Mouse (Mus musculus) liver, embryonic 15.5 days (tissue): Measurements from ENCODE around the gene Tmed4. TPM values are rescaled to one million over a fixed set of nuclear protein-coding genes. Genes with fewer than 3 reads are reported as not detected.

ENCODE experiments used
- ATAC-seq: fragments of 200-750 bp; cut with Nextera tagmentation; 2 replicates; pipeline ENCODE4 v1.8.0; 2017; ENCODE audit warnings: moderate number of reproducible peaks, mild to moderate bottlenecking, moderate library complexity; ENCODE audit not compliant: insufficient read depth
- H3K27ac ChIP-seq: fragments of 300-500 bp; sonication (generic); replicated peaks from 2 replicates; pipeline ENCODE4 v1.5.1; 2015; ENCODE audit warnings: mild to moderate bottlenecking, inconsistent platforms
- H3K27me3 ChIP-seq: fragments of 300-500 bp; sonication (generic); 2 replicates; pipeline ENCODE4 v1.6.1; 2015; ENCODE audit warnings: mild to moderate bottlenecking, inconsistent platforms
- H3K36me3 ChIP-seq: fragments of 300-500 bp; sonication (generic); replicated peaks from 2 replicates; pipeline ENCODE4 v1.6.1; 2015; ENCODE audit warnings: moderate library complexity, mild to moderate bottlenecking, inconsistent platforms
- H3K4me1 ChIP-seq: fragments of 300-500 bp; sonication (generic); replicated peaks from 2 replicates; pipeline ENCODE4 v1.6.1; 2015; ENCODE audit warnings: inconsistent platforms
- H3K4me2 ChIP-seq: fragments of 300-500 bp; sonication (generic); 2 replicates; pipeline ENCODE4 v1.6.1; 2015; ENCODE audit warnings: moderate library complexity, mild to moderate bottlenecking, inconsistent platforms
- H3K4me3 ChIP-seq: fragments of 300-500 bp; sonication (generic); replicated peaks from 2 replicates; pipeline ENCODE4 v1.5.1; 2015; ENCODE audit warnings: mild to moderate bottlenecking, inconsistent platforms
- H3K9ac ChIP-seq: fragments of 300-500 bp; sonication (generic); 2 replicates; pipeline ENCODE4 v1.6.1; 2015; ENCODE audit warnings: moderate library complexity, mild to moderate bottlenecking, inconsistent platforms
- H3K9me3 ChIP-seq: fragments of 300-500 bp; sonication (generic); replicated peaks from 2 replicates; pipeline ENCODE4 v1.6.1; 2016; ENCODE audit warnings: inconsistent platforms
- WGBS: fragments of 180-500 bp; shearing (Covaris S2); methylation state at CpG from one replicate; pipeline ENCODE4 v1.1.7; 2015; ENCODE audit warnings: mixed read lengths; ENCODE audit not compliant: insufficient replicate concordance; 5-methylcytosine and 5-hydroxymethylcytosine counted together
- polyA plus RNA-seq: library from polyadenylated mRNA; unstranded; fragments of >200 nt; fragmentation: Nextera tagmentation; extraction: Ambion mirVana; gene quantifications from 2 replicates; pipeline ENCODE4 v1.2.1, GENCODE M21; 2015

Gene Tmed4
- polyA plus RNA-seq, 1 experiment from 2014 or later = 39.8 TPM

DNA sequence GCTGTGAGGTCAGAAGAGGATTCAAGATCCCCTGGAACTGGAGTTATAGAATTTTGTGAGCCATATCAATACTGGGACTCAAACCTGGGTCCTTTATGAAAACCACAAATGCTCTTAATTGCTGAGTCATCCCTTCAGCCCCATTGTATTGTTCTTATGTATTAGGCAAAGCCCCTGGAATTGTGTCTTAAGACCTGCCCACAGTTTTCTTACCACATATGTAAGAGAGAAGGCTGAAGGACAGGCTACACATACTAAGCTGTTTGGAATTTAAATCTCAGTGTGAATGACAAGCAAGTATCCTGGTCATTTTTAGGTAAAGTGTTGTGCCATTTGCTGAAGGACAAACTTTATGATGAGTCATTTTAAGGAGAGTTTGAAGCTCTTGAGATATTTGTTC, 21.4 kb upstream of the Tmed4 start:
- Histone ChIP-seq H3K27ac (peak overlapping the region; percentile 96; the same call in 1 of the 2 replicates), H3K27me3 (no peaks in the 10 kb centered on the region), H3K4me3 (no peak overlapping the region; the same call in 1 of the 2 replicates), H3K9me3 (no peaks in the 10 kb centered on the region), H3K4me2 (peak overlapping the region; percentile 79; the same call in 1 of the 2 replicates), H3K4me1 (peaks cover 59% of the 10 kb centered on the region), H3K36me3 (peaks cover 46% of the 10 kb centered on the region), H3K9ac (no peak overlapping the region; the same call in 1 of the 2 replicates)
- ATAC-seq = no peak

DNA sequence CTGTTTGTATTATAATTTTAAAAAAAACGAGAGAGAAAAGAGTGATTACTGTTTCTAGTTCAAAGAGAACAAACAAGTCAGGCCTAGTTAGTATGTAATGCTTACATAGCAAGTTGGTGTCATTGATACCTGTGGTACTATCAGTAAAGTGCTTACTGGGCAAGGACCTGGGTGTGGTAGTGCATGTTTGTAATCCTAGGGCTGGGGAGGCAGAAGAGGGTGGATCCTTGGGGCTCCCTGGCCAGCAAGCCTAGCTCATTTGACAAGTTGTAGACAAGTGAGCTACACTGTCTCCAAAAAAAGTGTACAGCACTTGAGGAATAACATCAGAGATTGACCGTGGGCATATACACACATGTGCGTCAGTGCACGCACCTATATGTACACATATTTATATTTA, 20.0 kb upstream of the Tmed4 start:
- ATAC-seq = peak; percentile 74
- 0 out of 2 replicates have a peak overlapping the region, but pooled peaks have one; percentile 11 for H3K9ac ChIP-seq
- H3K27ac ChIP-seq = peak overlapping the region; percentile 96
- peaks cover 31% of the 10 kb centered on the region for H3K36me3 ChIP-seq
- 57% methylated on average over 4 of the region's 4 CpGs for WGBS
- H3K27me3 ChIP-seq = no peaks in the 10 kb centered on the region
- peak overlapping the region; percentile 32 for H3K4me3 ChIP-seq
- H3K9me3 ChIP-seq = no peaks in the 10 kb centered on the region
- H3K4me2 ChIP-seq = peak overlapping the region; percentile 79
- peaks cover 65% of the 10 kb centered on the region for H3K4me1 ChIP-seq

DNA sequence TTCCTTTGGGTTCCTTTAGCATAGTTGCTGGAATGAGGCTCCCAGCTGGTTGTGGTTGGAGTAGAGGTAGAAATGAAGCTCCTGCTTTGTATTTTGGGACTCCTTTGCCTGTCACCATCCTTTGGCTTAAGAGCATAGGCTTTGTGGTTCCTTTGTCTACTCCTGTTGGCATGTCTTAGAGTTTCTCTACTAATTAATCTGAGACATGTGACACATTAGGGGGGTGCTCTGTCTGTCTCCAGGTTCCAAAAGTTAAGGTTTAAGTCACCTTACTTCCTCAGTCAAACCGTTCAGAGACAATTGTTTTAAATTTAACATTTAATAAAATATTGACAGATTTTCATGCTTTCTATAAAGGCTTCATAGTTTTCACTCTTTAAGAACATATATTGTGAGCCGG, 18.9 kb upstream of the Tmed4 start:
- ATAC-seq = no peak
- WGBS = 78% methylated on average over 2 of the region's 2 CpGs
- no peaks in the 10 kb centered on the region for H3K27me3 ChIP-seq
- peak overlapping the region; percentile 96 for H3K27ac ChIP-seq
- no peaks in the 10 kb centered on the region for H3K9me3 ChIP-seq
- peak overlapping the region; percentile 89 for H3K4me3 ChIP-seq
- H3K4me1 ChIP-seq = peaks cover 58% of the 10 kb centered on the region
- H3K36me3 ChIP-seq = peaks cover 21% of the 10 kb centered on the region
- H3K4me2 ChIP-seq = peak overlapping the region; percentile 79
- peak overlapping the region; percentile 51 for H3K9ac ChIP-seq

DNA sequence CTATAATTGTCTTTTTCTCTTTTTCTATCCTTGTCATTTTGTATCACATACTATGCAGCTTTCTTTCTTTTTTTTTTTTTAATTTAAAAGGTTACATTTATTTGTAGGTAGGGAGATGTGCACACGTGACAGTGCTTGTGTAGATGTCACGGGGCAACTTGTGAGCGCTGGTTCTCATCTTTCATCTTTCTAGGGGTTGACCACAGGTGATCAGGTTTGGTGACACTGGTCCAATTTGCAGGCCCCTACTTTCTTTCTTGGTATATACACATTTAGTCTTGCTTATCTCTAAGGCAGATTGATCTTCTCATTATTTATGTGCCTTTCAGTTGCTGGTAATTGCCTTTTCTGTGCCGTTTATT, 18.3 kb upstream of the Tmed4 start:
- ATAC-seq = no peak
- H3K9ac ChIP-seq = no peak overlapping the region
- H3K27ac ChIP-seq = peak overlapping the region; percentile 96
- peaks cover 15% of the 10 kb centered on the region for H3K36me3 ChIP-seq
- peak overlapping the region; percentile 89 for H3K4me3 ChIP-seq
- H3K4me2 ChIP-seq = peak overlapping the region; percentile 79
- peaks cover 56% of the 10 kb centered on the region for H3K4me1 ChIP-seq
- H3K27me3 ChIP-seq = no peaks in the 10 kb centered on the region
- 83% methylated on average over 4 of the region's 4 CpGs for WGBS
- H3K9me3 ChIP-seq = no peaks in the 10 kb centered on the region

DNA sequence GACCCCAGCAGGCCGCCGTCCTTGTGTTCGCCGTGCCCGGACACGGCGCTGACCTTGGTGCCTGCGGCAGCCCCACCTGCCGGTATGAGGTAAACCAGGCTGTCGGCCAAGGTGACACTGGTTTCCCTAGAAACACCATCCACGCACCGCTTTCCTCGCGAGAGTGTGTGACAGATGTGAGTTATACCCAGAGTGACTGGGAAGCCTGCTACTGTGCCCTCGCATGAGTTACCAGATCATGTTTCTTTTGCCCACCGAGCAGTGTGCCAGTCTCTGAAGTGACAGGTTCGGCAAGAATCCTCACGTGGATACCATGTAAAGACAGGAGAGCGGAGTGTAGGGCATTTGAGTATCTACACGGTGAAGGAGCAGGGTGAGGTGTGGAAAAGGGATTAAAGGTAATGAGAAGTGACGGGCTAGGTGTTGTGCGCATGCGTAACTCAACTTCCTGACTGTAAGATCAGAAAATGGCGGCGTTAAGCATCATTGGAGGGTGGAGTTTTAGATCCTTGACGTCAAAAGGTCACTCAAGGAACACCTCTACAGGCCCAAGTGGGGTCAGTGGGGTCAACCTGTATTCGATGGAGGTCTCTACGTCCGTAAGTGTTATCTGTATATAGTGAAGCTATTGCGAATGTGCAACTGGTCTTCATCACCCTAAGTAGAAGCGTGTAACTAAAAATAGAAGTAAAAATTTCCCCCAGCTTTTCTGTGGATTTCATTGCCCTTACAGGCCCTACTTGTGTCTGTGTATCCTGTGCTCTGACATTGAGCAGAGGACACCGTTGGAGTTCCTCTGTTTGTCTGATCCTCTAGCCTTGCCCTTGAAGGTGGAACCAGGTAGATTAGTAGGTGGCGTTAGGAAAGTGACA, 17.7 kb upstream of the Tmed4 start:
- Histone ChIP-seq H3K9ac (peak overlapping the region; percentile 88), H3K27ac (peak overlapping the region; percentile 96), H3K9me3 (no peaks in the 10 kb centered on the region), H3K4me2 (peak overlapping the region; percentile 79), H3K27me3 (no peaks in the 10 kb centered on the region), H3K4me3 (peak overlapping the region; percentile 89), H3K4me1 (peaks cover 56% of the 10 kb centered on the region), H3K36me3 (peaks cover 9% of the 10 kb centered on the region)
- no peak; the same call in 1 of the 2 replicates for ATAC-seq
- WGBS = 12% methylated on average over 33 of the region's 33 CpGs

DNA sequence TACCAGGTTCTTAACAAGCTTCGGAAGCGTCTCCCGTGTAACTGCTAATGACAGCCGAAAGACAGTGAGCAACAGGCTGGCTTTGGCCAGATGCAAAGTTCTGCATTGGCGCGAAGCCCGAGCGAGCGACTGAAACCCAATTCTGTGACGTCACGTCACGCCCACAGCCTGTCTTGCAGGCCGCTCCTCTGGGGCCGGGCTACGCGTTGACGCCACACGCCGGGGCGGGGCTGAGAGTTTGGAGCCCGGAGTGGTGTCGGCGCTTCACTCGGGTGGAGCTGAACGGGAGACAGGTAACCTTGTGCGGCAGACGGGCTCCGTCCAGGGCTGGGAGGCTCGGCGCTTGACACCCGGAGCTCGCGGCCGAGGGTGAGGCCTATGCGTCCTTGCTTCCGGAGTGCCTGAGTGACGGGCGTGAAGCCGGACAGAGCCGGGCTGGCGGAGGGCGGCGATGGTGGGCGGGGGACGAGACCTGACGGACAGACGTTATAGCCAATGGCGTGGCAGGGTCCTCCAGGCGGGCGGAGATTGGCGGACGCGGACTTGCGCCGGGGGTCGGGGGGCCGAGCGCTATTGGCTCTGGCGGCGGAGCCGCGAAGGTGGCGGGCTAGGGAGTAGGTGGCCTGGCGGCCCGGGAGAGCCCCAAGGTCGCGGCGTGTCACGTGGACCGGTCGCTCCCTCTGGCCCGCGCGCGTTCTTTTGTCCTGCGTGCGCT, 16.9 kb upstream of the Tmed4 start, which contains the start of gene Ogdh:
Gene Ogdh (plus strand): TSS at position 233 of the 715 bp plus-strand sequence.
- Histone ChIP-seq H3K4me2 (peak within 1 kb of the TSS; percentile 79), H3K4me3 (peak within 1 kb of the TSS; percentile 89), H3K27ac (peak within 1 kb of the TSS; percentile 96), H3K27me3 (no peaks in the 10 kb centered on the region), H3K36me3 (peaks cover under 1% of the 10 kb centered on the region), H3K9me3 (no peaks in the 10 kb centered on the region), H3K4me1 (peaks cover 48% of the 10 kb centered on the region), H3K9ac (peak within 1 kb of the TSS; percentile 88)
- peak; percentile 89 for ATAC-seq
- WGBS = under 1% methylated on average over 77 of the region's 77 CpGs

DNA sequence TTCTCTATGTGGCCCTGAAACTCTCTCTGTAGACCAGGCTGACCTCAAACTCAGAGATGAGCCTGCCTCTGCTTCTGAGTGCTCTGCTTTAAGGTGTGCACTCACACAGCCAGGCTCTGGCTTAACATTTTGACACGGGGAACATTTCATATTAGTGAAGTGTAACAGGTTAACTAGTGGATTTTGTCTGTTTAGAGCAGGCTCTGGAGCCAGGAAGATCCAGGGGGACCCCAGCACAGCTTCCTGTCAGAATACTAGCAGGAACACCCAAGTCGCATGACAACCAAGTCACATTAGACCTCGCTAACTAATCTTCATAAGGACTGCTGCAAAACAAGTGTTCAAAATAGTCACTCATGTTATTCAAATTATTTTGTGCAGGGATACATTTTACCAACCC, 16.2 kb upstream of the Tmed4 start:
- H3K9me3 ChIP-seq = no peaks in the 10 kb centered on the region
- peak overlapping the region; percentile 88 for H3K9ac ChIP-seq
- peak overlapping the region; percentile 89 for H3K4me3 ChIP-seq
- H3K36me3 ChIP-seq = no peaks in the 10 kb centered on the region
- no peak for ATAC-seq
- H3K4me1 ChIP-seq = peaks cover 42% of the 10 kb centered on the region
- H3K4me2 ChIP-seq = peak overlapping the region; percentile 79
- 0 out of 2 replicates have a peak, but pooled peaks cover 1% of the 10 kb centered on the region for H3K27me3 ChIP-seq
- H3K27ac ChIP-seq = peak overlapping the region; percentile 96
- 27% methylated on average over 3 of the region's 3 CpGs for WGBS

DNA sequence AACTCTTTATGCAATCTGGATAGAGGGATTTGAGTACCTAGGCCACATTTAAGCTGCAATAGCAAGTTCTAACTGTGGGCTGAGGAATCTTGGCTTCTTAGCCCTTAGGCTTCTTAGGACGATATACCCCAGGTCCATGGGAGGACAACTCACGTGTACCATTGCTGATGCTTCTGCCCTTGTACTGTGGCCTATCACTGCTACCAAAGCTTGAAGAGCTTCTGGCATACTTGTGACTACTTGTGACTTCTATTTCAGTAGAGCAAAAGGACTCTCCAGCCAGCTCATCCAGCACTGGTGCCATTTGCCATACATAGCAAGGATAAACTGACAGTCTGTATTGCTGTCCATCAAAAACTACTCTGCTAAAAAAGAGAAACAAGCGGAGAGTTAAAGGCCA, 15.5 kb upstream of the Tmed4 start:
- Histone ChIP-seq H3K4me2 (no peak overlapping the region), H3K9ac (no peak overlapping the region), H3K4me1 (peaks cover 35% of the 10 kb centered on the region), H3K36me3 (no peaks in the 10 kb centered on the region), H3K9me3 (no peaks in the 10 kb centered on the region), H3K27ac (no peak overlapping the region), H3K4me3 (no peak overlapping the region), H3K27me3 (0 out of 2 replicates have a peak, but pooled peaks cover 3% of the 10 kb centered on the region)
- ATAC-seq = no peak
- 78% methylated on average over 3 of the region's 3 CpGs for WGBS

DNA sequence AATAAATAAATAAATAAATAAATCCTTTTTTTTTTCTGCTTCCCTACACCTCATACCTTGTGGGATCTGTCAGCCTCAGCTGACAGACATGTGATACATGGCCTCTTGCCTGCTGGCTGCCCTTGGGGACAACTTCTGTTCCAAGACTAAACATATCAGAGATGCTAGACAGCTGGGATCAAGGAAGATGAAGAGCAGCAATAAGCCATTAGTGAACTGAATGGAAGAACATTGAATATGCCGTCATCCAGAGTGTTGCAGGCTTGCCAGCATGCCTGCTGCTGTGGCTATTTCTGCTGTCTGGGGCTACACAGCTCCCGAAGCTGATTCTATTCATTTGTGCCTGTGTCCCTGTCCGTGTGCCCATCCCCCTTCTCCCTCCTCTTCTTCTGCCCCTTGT, 8.3 kb upstream of the Tmed4 start:
- no peaks in the 10 kb centered on the region for H3K36me3 ChIP-seq

DNA sequence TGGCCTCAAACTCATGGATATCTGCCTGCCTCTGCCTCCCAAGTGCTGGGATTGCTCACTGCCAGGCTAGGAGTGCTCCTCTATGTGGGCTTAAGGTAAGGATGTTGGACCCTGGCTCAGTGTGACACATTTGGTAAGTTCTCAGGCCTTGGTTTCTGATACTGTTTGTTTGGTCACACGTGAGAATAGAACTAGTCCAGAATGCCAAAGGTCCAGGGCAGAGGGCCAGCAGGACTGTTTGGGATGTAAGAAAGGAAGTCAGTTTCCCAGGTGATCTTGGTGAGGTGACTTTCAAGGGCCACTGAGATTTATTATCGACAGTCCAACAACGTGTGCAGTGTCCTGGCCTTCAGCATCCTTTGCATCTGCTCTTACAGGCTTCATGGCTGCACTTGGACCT, 1.8 kb upstream of the Tmed4 start:
- Histone ChIP-seq H3K36me3 (peaks cover 11% of the 10 kb centered on the region), H3K4me1 (peaks cover 21% of the 10 kb centered on the region), H3K27me3 (no peaks in the 10 kb centered on the region), H3K27ac (no peak overlapping the region), H3K9ac (no peak overlapping the region), H3K4me2 (no peak overlapping the region), H3K4me3 (no peak overlapping the region), H3K9me3 (no peaks in the 10 kb centered on the region)
- 68% methylated on average over 3 of the region's 3 CpGs for WGBS
- ATAC-seq = no peak

More for the DNA sequence above, 8.3 kb upstream of the Tmed4 start:
- Histone ChIP-seq H3K9ac (no peak overlapping the region), H3K4me3 (no peak overlapping the region), H3K27me3 (0 out of 2 replicates have a peak, but pooled peaks cover 3% of the 10 kb centered on the region), H3K4me2 (no peak overlapping the region), H3K27ac (no peak overlapping the region), H3K4me1 (no peaks in the 10 kb centered on the region), H3K9me3 (no peaks in the 10 kb centered on the region)
- 57% methylated on average over 3 of the region's 3 CpGs for WGBS
- no peak for ATAC-seq

DNA sequence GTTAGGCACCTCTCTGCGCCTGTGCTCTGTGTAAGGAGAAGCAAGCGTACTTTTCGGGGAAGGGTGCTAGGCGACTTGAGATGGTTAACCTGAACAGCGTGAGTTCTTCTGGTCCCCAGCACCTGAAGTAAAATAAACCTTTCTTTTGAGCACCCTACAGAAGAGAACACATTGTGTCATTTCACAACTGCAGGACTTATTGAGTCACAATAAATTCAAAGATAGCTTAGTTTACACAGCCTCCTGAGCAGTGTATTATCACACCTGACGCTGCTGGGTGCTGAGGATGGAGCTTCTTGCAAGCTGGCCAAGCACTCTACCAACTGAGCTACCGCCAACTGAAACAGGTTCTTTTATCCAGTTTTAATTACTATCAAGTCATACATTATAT, 419 bp upstream of the Tmed4 start:
- H3K27me3 ChIP-seq = no peaks in the 10 kb centered on the region
- peak; percentile 6; the same call in 1 of the 2 replicates for ATAC-seq
- peak overlapping the region; percentile 95 for H3K4me2 ChIP-seq
- 30% methylated on average over 7 of the region's 7 CpGs for WGBS
- peak overlapping the region; percentile 91 for H3K4me3 ChIP-seq
- H3K4me1 ChIP-seq = peaks cover 21% of the 10 kb centered on the region
- H3K9ac ChIP-seq = peak overlapping the region; percentile 90
- no peaks in the 10 kb centered on the region for H3K9me3 ChIP-seq
- peak overlapping the region; percentile 70 for H3K27ac ChIP-seq
- peaks cover 19% of the 10 kb centered on the region for H3K36me3 ChIP-seq
